Mouse (Mus musculus): ENCODE measurements around the gene Cux1.
"Not testable (repeated sequence)": the region's sequence is repeated elsewhere in the genome, so short reads cannot be mapped to it uniquely, and the experiment has no call there.

Cux1 gene

GRCm38 (mm10) chr5:136244762-136245540 lies 322.3 kb downstream of the Cux1 start:
- peak; percentile 24 to 61 for DNase-seq (ENCODE audit: low spot score in 2 of 2)

GRCm38 (mm10) chr5:136243851-136244761 lies 323.2 kb downstream of the Cux1 start:
- DNase-seq (ENCODE audit: low spot score in 2 of 2) = peak in 1 of 2 experiments; percentile 21

- DNase-seq (ENCODE audit: low spot score in 2 of 2) = peak in 1 of 2 experiments; percentile 29
Measured at GRCm38 (mm10) chr5:136241161-136241560, 326.1 kb downstream of the Cux1 start.

GRCm38 (mm10) chr5:136240381-136240780 lies 326.9 kb downstream of the Cux1 start:
- no peak for DNase-seq (ENCODE audit: low spot score in 2 of 2)

- DNase-seq (ENCODE audit: low spot score in 2 of 2) = no peak
Measured at GRCm38 (mm10) chr5:136237607-136238006, 329.7 kb downstream of the Cux1 start.

- DNase-seq (ENCODE audit: low spot score in 2 of 2) = no peak
Measured at GRCm38 (mm10) chr5:136236611-136237010, 330.7 kb downstream of the Cux1 start.

- DNase-seq (ENCODE audit: low spot score in 2 of 2) = no peak
Measured at GRCm38 (mm10) chr5:136230348-136231035, 336.8 kb downstream of the Cux1 start.

GRCm38 (mm10) chr5:136226246-136226876 lies 340.9 kb downstream of the Cux1 start:
- no peak for DNase-seq (ENCODE audit: low spot score in 2 of 2)

GRCm38 (mm10) chr5:136218585-136218984 lies 348.7 kb downstream of the Cux1 start:
- DNase-seq (ENCODE audit: low spot score in 2 of 2) = no peak

GRCm38 (mm10) chr5:136217932-136218381 lies 349.3 kb downstream of the Cux1 start:
- peak in 1 of 2 experiments; percentile 38 for DNase-seq (ENCODE audit: low spot score in 2 of 2)

GRCm38 (mm10) chr5:136217004-136217665 lies 350.2 kb downstream of the Cux1 start:
- DNase-seq (ENCODE audit: low spot score in 2 of 2) = no peak

GRCm38 (mm10) chr5:136215958-136216357 lies 351.3 kb downstream of the Cux1 start:
- DNase-seq (ENCODE audit: low spot score in 2 of 2) = peak in 1 of 2 experiments; percentile 30

GRCm38 (mm10) chr5:136215211-136215610 lies 352.1 kb downstream of the Cux1 start:
- no peak for DNase-seq (ENCODE audit: low spot score in 2 of 2)

GRCm38 (mm10) chr5:136213716-136214115 lies 353.6 kb downstream of the Cux1 start:
- DNase-seq (ENCODE audit: low spot score in 2 of 2) = no peak

- DNase-seq (ENCODE audit: low spot score in 2 of 2) = no peak
Measured at GRCm38 (mm10) chr5:136212716-136213115, 354.6 kb downstream of the Cux1 start.

GRCm38 (mm10) chr5:136211341-136212102 lies 355.8 kb downstream of the Cux1 start:
- DNase-seq (ENCODE audit: low spot score in 2 of 2) = not testable (repeated sequence)

GRCm38 (mm10) chr5:136210549-136210948 lies 356.7 kb downstream of the Cux1 start:
- no peak for DNase-seq (ENCODE audit: low spot score in 2 of 2)

- peak in 1 of 2 experiments; percentile 48 for DNase-seq (ENCODE audit: low spot score in 2 of 2)
Measured at GRCm38 (mm10) chr5:136201832-136202231, 365.5 kb downstream of the Cux1 start.

- no peak for DNase-seq (ENCODE audit: low spot score in 2 of 2)
Measured at GRCm38 (mm10) chr5:136199526-136199925, 367.8 kb downstream of the Cux1 start.
